Mouse (Mus musculus) ovary, postnatal 36 days (tissue): ENCODE measurements around the gene Chd5.

ENCODE experiments used
- DNase-seq: peaks from one replicate; pipeline ENCODE4 v3.0.0; 2022; ENCODE audit warnings: low spot score, mixed read lengths

Gene Chd5

DNA sequence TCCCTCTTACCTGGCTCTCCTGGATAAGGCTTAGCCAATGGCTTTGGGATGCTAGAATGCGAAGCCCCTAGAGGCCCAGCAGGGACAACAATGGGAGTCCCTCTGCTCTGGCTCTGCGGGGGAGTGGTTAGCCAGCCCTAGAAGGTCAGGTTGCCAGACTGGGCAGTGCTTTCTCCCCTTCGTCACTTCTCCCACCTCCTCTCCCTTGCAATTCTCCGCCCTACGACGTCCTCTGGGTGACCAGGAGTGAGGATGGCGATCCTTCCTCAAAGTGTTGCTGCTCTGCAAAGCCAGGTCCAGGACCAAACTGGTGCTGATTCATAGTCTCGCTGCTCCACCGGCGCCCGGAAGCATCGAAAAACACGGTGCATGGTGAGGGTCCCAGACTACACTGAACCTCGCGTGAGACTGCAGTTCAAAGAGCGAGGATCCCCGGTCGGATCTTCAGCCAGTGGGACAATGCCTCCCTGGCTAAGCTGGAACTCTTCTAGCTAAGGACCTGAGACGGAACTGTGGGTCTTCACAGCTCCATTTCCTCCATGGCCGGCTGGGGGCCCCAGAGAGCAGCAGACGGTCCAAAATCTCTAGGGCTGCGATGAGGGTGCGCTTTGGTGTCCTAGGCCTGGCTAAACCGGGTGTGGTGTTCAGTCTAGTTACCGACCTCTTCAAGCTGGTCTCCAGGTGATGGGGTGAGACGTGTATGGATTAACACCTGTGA is 19.8 kb upstream of the Chd5 start, which contains the start of gene Rnf207:
Rnf207 (minus strand) TSS at position 477 of the 718 bp plus-strand sequence.
- peak; percentile 64 for DNase-seq

GRCm38 (mm10) chr4:152321464-152321863 is 17.0 kb upstream of the Chd5 start:
- DNase-seq: no peak

GRCm38 (mm10) chr4:152324641-152325562 is 13.5 kb upstream of the Chd5 start:
- DNase-seq: no peak

- DNase-seq: peak; percentile 89
Observed at GRCm38 (mm10) chr4:152325574-152326411, 12.7 kb upstream of the Chd5 start, which contains the start of gene Rpl22. Rpl22 (plus strand) TSS chr4:152325742.

GRCm38 (mm10) chr4:152326543-152326942 is 11.9 kb upstream of the Chd5 start:
- no peak for DNase-seq

DNA sequence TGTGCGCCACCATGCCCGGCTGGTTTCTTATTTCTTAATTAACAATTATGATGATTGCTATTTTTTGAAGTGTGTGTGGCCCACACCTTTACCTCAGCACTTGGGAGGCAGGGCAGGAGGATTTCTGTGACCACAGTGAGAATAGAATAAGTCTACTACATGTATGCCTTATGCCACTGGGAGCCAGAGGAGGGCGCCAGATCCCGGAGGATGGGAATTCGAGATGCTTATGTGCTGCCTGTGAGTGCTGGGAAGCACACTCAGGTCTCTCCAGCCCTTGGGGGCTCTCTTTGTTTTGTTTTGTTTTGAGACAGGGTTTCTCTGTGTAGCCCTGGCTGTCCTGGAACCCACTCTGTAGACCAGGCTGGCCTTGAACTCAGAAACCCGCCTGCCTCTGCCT is 9.8 kb upstream of the Chd5 start:
- DNase-seq: no peak

- DNase-seq: peak; percentile 57
Observed at GRCm38 (mm10) chr4:152332952-152333351, 5.5 kb upstream of the Chd5 start.

GRCm38 (mm10) chr4:152333587-152333986 is 4.9 kb upstream of the Chd5 start:
- no peak for DNase-seq

- DNase-seq: no peak
Observed at GRCm38 (mm10) chr4:152337772-152338171, 679 bp upstream of the Chd5 start.

DNA sequence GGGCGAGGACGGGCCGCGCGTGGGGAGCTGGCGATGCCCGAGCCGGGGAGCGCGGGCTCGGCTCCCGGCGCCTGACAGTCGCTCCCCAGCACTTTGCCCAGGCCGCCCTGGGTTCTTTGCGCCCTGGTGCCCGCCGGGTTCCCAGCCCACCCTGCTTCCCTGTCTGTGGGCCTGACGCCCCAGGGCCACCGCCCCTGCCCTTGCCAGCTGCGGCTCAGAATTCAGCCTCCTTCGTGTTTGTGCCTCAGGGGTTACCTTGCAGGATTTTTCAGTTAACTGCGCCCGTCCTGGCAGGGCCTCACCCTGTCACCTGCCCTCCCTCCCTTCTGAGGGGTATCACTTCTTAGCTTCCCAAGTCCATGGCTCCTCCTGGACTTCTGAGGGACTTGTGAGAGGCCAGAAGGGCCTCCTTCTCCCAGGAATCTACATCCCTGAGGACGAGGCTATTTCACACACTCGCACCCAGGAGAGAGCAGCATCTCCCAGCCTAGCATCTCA is 891 bp downstream of the Chd5 start:
- DNase-seq: no peak

GRCm38 (mm10) chr4:152340584-152341284 is 2.3 kb downstream of the Chd5 start:
- DNase-seq: no peak

DNA sequence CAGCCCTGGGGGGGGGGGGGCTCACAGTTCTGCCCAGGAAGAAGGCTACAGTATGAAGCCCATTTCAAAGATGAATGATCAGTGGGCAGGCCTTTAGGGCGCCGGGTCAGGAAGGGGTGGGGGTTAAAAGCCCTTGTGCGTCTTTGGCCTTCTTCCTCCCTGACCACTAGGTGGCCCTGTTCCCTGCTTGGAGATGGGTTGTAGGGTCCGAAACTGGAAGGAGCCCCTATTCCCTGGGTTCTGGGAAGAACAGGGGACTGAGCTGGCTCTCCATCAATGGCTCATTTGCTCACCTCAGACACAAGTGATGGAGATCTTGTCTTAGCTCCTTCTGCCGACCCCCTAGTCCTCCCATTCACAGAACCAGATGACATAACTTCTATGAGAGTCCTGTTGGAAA is 4.8 kb downstream of the Chd5 start:
- no peak for DNase-seq

- DNase-seq: no peak
Observed at GRCm38 (mm10) chr4:152344651-152345050, 6.2 kb downstream of the Chd5 start.

- DNase-seq: peak; percentile 30
Observed at GRCm38 (mm10) chr4:152345120-152345889, 6.9 kb downstream of the Chd5 start.

- DNase-seq: no peak
Observed at GRCm38 (mm10) chr4:152349837-152350381, 11.5 kb downstream of the Chd5 start.

GRCm38 (mm10) chr4:152350722-152351421 is 12.4 kb downstream of the Chd5 start:
- no peak for DNase-seq

- DNase-seq: no peak
Observed at GRCm38 (mm10) chr4:152351422-152352305, 13.2 kb downstream of the Chd5 start.

DNA sequence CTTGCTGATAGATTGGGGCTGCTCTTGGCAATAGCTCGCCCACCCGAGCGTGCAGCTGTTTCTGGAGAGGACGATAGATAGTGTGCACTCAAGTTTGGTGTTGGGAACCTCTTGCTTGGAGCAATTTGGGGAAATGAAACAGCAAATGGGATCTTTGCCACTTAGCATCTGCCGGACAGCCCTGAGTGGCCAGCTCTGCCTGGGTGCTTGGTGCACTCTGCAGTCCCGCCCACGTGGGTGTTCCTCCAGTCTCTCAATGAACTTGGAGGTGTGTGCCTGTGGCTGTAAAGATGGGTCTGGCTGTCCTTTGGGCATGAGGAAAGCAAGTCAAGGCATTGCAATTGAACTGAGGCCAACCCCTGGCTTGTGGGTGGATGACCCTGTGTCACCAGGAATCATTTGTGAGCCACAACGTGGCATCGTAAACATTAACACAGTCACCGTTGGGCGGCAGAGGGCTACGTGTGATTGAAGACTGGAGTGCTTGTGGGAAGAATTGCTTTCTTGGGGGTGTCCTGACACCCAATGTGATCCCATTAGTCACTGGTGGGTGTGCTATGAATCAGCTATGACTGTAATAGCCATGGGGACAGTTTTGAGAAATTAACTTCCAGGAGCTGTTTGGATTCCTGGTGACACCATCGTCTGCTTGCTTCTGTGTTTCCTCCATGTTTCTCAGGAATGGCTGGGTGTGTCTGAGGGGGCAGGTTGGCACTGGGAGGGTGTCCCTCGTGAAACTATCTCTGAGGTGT is 15.6 kb downstream of the Chd5 start:
- DNase-seq: no peak
